Mouse (Mus musculus) liver, postnatal 0 days (tissue): ENCODE results near the gene Zkscan3. TPM values are rescaled to one million over a fixed set of nuclear protein-coding genes. Genes with fewer than 3 reads are reported as not detected.

Source experiments
- ATAC-seq: fragments of 200-750 bp; cut with Nextera tagmentation; 2 replicates; pipeline ENCODE4 v1.8.0; 2017; ENCODE audit warnings: mild to moderate bottlenecking, moderate library complexity
- DNase-seq: peaks from one replicate; pipeline ENCODE4 v3.0.0-alpha.2; 2016
- H3K27ac ChIP-seq: fragments of 300-500 bp; sonication (generic); 2 replicates; pipeline ENCODE4 v1.5.1; 2014; ENCODE audit warnings: antibody characterized with exemption, moderate library complexity, mild to moderate bottlenecking, low read depth
- H3K27me3 ChIP-seq: fragments of 300-500 bp; sonication (generic); 2 replicates; pipeline ENCODE4 v1.6.1; 2014; ENCODE audit warnings: low read length, control low read depth, mixed read lengths; ENCODE audit not compliant: insufficient read depth
- H3K36me3 ChIP-seq: fragments of 300-500 bp; sonication (generic); replicated peaks from 2 replicates; pipeline ENCODE4 v1.6.1; 2014; ENCODE audit warnings: mild to moderate bottlenecking, control low read depth, low read length, moderate library complexity, mixed read lengths; ENCODE audit not compliant: insufficient read depth
- H3K4me1 ChIP-seq: fragments of 300-500 bp; sonication (generic); 2 replicates; pipeline ENCODE4 v1.6.1; 2014; ENCODE audit warnings: antibody characterized with exemption, mild to moderate bottlenecking, control low read depth; ENCODE audit not compliant: insufficient read depth
- H3K4me2 ChIP-seq: fragments of 300-500 bp; sonication (generic); 2 replicates; pipeline ENCODE4 v1.6.1; 2014; ENCODE audit warnings: low read depth, mild to moderate bottlenecking, low read length, moderate library complexity, mixed read lengths
- H3K4me3 ChIP-seq: fragments of 300-500 bp; sonication (generic); 2 replicates; pipeline ENCODE4 v1.5.1; 2014; ENCODE audit warnings: low read depth, low read length
- H3K9ac ChIP-seq: fragments of 300-500 bp; sonication (generic); replicated peaks from 2 replicates; pipeline ENCODE4 v1.6.1; 2014; ENCODE audit warnings: mild to moderate bottlenecking, moderate library complexity
- H3K9me3 ChIP-seq: fragments of 300-500 bp; sonication (generic); 2 replicates; pipeline ENCODE4 v1.6.1; 2016; ENCODE audit warnings: mild to moderate bottlenecking, control low read depth, low read length, mixed read lengths
- CTCF ChIP-seq: sonication (generic); IDR thresholded peaks from 2 replicates; pipeline ENCODE4 v1.5.1; 2016; ENCODE audit warnings: antibody characterized with exemption, low read depth
- EP300 ChIP-seq: IDR thresholded peaks from 2 replicates; pipeline ENCODE4 v1.6.1; 2016; ENCODE audit warnings: antibody characterized with exemption, low read depth, mild to moderate bottlenecking
- WGBS: fragments of 180-500 bp; shearing (Covaris S2); extraction: QIAGEN DNeasy Blood & Tissue Kit; methylation state at CpG from one replicate; pipeline ENCODE4 v1.1.7; 2014; ENCODE audit not compliant: insufficient replicate concordance; 5-methylcytosine and 5-hydroxymethylcytosine counted together
- microRNA counts: library from miRNA; unstranded; fragments of <30 nt; microRNA quantifications from one replicate; lab custom pipeline; 2015
- microRNA-seq: library from miRNA; unstranded; fragments of <30 nt; microRNA quantifications from one replicate; pipeline ENCODE4, GENCODE M21; 2016
- polyA plus RNA-seq: library from polyadenylated mRNA; unstranded; fragments of >200 nt; fragmentation: Nextera tagmentation; extraction: Ambion mirVana; gene quantifications from 2 replicates; pipeline ENCODE4 v1.2.1, GENCODE M21; 2015

Gene Zkscan3
- polyA plus RNA-seq, 1 experiment from 2014 or later: 22.2 TPM

- Histone ChIP-seq H3K4me2 (no peak overlapping the region), H3K27me3 (no peaks in the 10 kb centered on the region), H3K4me1 (no peaks in the 10 kb centered on the region), H3K9me3 (no peaks in the 10 kb centered on the region), H3K9ac (no peak overlapping the region), H3K27ac (no peak overlapping the region), H3K4me3 (no peak overlapping the region), H3K36me3 (no peaks in the 10 kb centered on the region)
- ATAC-seq (no peak), DNase-seq (no peak)
- no peak for TF ChIP-seq EP300
- TF ChIP-seq CTCF: no peak
- 78% methylated on average over 2 of the region's 2 CpGs for WGBS
These were observed 24.8 kb downstream of the Zkscan3 start for GRCm38 (mm10) chr13:21377773-21378172.

- Histone ChIP-seq H3K9me3 (no peaks in the 10 kb centered on the region), H3K4me1 (no peaks in the 10 kb centered on the region), H3K4me3 (no peak overlapping the region), H3K27ac (no peak overlapping the region), H3K36me3 (peaks cover 12% of the 10 kb centered on the region), H3K9ac (no peak overlapping the region), H3K27me3 (no peaks in the 10 kb centered on the region), H3K4me2 (no peak overlapping the region)
- DNase-seq (no peak), ATAC-seq (no peak)
- TF ChIP-seq CTCF (no peak), EP300 (no peak)
- 78% methylated on average over 2 of the region's 2 CpGs for WGBS
These were observed 29.9 kb downstream of the Zkscan3 start for GRCm38 (mm10) chr13:21372700-21373099.

GRCm38 (mm10) chr13:21366635-21367034, 35.9 kb downstream of the Zkscan3 start:
- Histone ChIP-seq H3K27me3 (no peaks in the 10 kb centered on the region), H3K4me1 (peaks cover 14% of the 10 kb centered on the region), H3K4me3 (no peak overlapping the region), H3K9me3 (no peaks in the 10 kb centered on the region), H3K27ac (no peak overlapping the region), H3K4me2 (no peak overlapping the region), H3K36me3 (peaks cover 18% of the 10 kb centered on the region), H3K9ac (no peak overlapping the region)
- ATAC-seq: no peak
- no peak for DNase-seq
- 66% methylated on average over 6 of the region's 6 CpGs for WGBS
- TF ChIP-seq CTCF (no peak), EP300 (no peak)

GRCm38 (mm10) chr13:21363719-21364118, 38.8 kb downstream of the Zkscan3 start:
- no peak overlapping the region for H3K27ac ChIP-seq
- DNase-seq (peak; percentile 13), ATAC-seq (no peak)
- H3K27me3 ChIP-seq: no peaks in the 10 kb centered on the region
- peaks cover 10% of the 10 kb centered on the region for H3K36me3 ChIP-seq
- H3K4me3 ChIP-seq: peak overlapping the region; percentile 75
- H3K4me1 ChIP-seq: peaks cover 14% of the 10 kb centered on the region
- H3K9ac ChIP-seq: no peak overlapping the region
- TF ChIP-seq EP300: no peak
- TF ChIP-seq CTCF: 0 out of 2 replicates have a peak, but pooled peaks have one; percentile 10
- no peaks in the 10 kb centered on the region for H3K9me3 ChIP-seq
- peak overlapping the region; percentile 75 for H3K4me2 ChIP-seq
- 78% methylated on average over 12 of the region's 12 CpGs for WGBS

- peak; percentile 91 for DNase-seq
- Histone ChIP-seq H3K4me2 (peak within 1 kb of the TSS; percentile 75), H3K36me3 (peaks cover 6% of the 10 kb centered on the region; the same call in 1 of the 2 replicates), H3K27ac (peak within 1 kb of the TSS; percentile 69), H3K4me3 (peak within 1 kb of the TSS; percentile 75), H3K27me3 (no peaks in the 10 kb centered on the region), H3K4me1 (peaks cover 14% of the 10 kb centered on the region), H3K9me3 (no peaks in the 10 kb centered on the region), H3K9ac (peak within 1 kb of the TSS; percentile 79)
- peak; percentile 57; the same call in 1 of the 2 replicates for TF ChIP-seq EP300
- TF ChIP-seq CTCF: no peak
- ATAC-seq: peak; percentile 100
- 1% methylated on average over 29 of the region's 29 CpGs for WGBS
These were observed 39.8 kb downstream of the Zkscan3 start, which contains the start of gene Zscan12 for GRCm38 (mm10) chr13:21362621-21363248. Gene Zscan12 (plus strand): TSS chr13:21362820.

GRCm38 (mm10) chr13:21350593-21350992, 52.0 kb downstream of the Zkscan3 start:
- H3K4me2 ChIP-seq: no peak overlapping the region
- no peak for ATAC-seq
- TF ChIP-seq EP300 (no peak), CTCF (no peak)
- no peak overlapping the region for H3K4me3 ChIP-seq
- H3K4me1 ChIP-seq: no peaks in the 10 kb centered on the region
- no peaks in the 10 kb centered on the region for H3K36me3 ChIP-seq
- no peaks in the 10 kb centered on the region for H3K9me3 ChIP-seq
- DNase-seq: no peak
- H3K27ac ChIP-seq: no peak overlapping the region
- no peaks in the 10 kb centered on the region for H3K27me3 ChIP-seq
- H3K9ac ChIP-seq: no peak overlapping the region

GRCm38 (mm10) chr13:21346610-21347009, 55.9 kb downstream of the Zkscan3 start, which contains the start of gene Olfr1367:
Gene Olfr1367 (plus strand): TSS chr13:21346910.
- Histone ChIP-seq H3K27ac (no peak within 1 kb of the TSS), H3K9me3 (no peaks in the 10 kb centered on the region), H3K36me3 (no peaks in the 10 kb centered on the region), H3K4me1 (no peaks in the 10 kb centered on the region), H3K4me2 (no peak within 1 kb of the TSS), H3K4me3 (no peak within 1 kb of the TSS), H3K9ac (no peak within 1 kb of the TSS), H3K27me3 (no peaks in the 10 kb centered on the region)
- 72% methylated on average over 1 of the region's 1 CpGs for WGBS
- ATAC-seq (no peak), DNase-seq (no peak)
- TF ChIP-seq EP300: no peak
- TF ChIP-seq CTCF: no peak

MicroRNAs within 50 kb of the gene (microRNA counts, 519-probe panel; counts per million panel counts)
- microRNA mmu-miR-1896 (lab: Ali Mortazavi, UCI): not detected

Small RNAs within 50 kb of the gene (microRNA-seq; reads per million reads assigned to microRNA genes)
- gene Mir1896 (not detected), gene Mir6942 (not detected)

Other genes with a start within 250 kb of the Zkscan3 start
- gene Trim27, start 223.3 kb downstream of the Zkscan3 start, polyA plus RNA-seq: 36.5 and 36.7 TPM in 2 replicates
- gene Gpx5, start 110.0 kb downstream of the Zkscan3 start, polyA plus RNA-seq: not detected in 2 replicates
- gene Gpx6, start 90.6 kb downstream of the Zkscan3 start, polyA plus RNA-seq: 0.08 and 0.18 TPM in 2 replicates
- gene Olfr1367, start 55.8 kb downstream of the Zkscan3 start, polyA plus RNA-seq: not detected in 2 replicates
- 2.4 and 2.7 TPM in 2 replicates for gene Zscan12, start 39.9 kb downstream of the Zkscan3 start, polyA plus RNA-seq
- gene Pgbd1, start 38.3 kb upstream of the Zkscan3 start, polyA plus RNA-seq: 0.31 and 0.39 TPM in 2 replicates
- 13.3 and 15.2 TPM in 2 replicates for gene Zscan26, start 51.0 kb upstream of the Zkscan3 start, polyA plus RNA-seq
- 2.0 TPM in 2 replicates for gene Nkapl, start 65.8 kb upstream of the Zkscan3 start, polyA plus RNA-seq
- 0.77 and 0.78 TPM in 2 replicates for gene Zkscan4, start 76.2 kb upstream of the Zkscan3 start, polyA plus RNA-seq
- not detected in 2 replicates for gene Gm10065, start 76.7 kb upstream of the Zkscan3 start, polyA plus RNA-seq
- gene AK157302, start 92.5 kb upstream of the Zkscan3 start, polyA plus RNA-seq: 0.52 and 0.70 TPM in 2 replicates
- 6.4 and 8.9 TPM in 2 replicates for gene Gm11273, start 98.7 kb upstream of the Zkscan3 start, polyA plus RNA-seq
- 1.2 and 1.6 TPM in 2 replicates for gene Zkscan8, start 128.4 kb upstream of the Zkscan3 start, polyA plus RNA-seq
- gene Olfr1366, start 140.1 kb upstream of the Zkscan3 start, polyA plus RNA-seq: not detected in 2 replicates
- 0.02 TPM in 1 of 2 replicates, not detected in the other for gene Olfr1535, start 157.1 kb upstream of the Zkscan3 start, polyA plus RNA-seq
- gene Olfr1364, start 179.0 kb upstream of the Zkscan3 start, polyA plus RNA-seq: not detected in 2 replicates
- gene Olfr1362, start 211.3 kb upstream of the Zkscan3 start, polyA plus RNA-seq: not detected in 2 replicates
- gene Olfr11, start 239.8 kb upstream of the Zkscan3 start, polyA plus RNA-seq: not detected in 2 replicates